Mouse (Mus musculus) heart, adult 11 months (tissue): ENCODE measurements at regions not wholly inside any gene's neighbourhood (a gene's known extent, or its start where the extent isn't known, plus 50 kb on each side); places are given as distances from the start of the nearest gene placed in this dataset.
"Not testable (repeated sequence)": the region's sequence is repeated elsewhere in the genome, so short reads cannot be mapped to it uniquely, and the experiment has no call there.

Experiments used
- DNase-seq: peaks from one replicate; pipeline ENCODE4 v3.0.0; 2022

GRCm38 (mm10) chr6:62889194-62889593 is 366.5 kb upstream of the Grid2 start:
- DNase-seq: no peak

GRCm38 (mm10) chr6:62912758-62913157 is 342.9 kb upstream of the Grid2 start:
- DNase-seq: no peak

GRCm38 (mm10) chr6:62917059-62917458 is 338.6 kb upstream of the Grid2 start:
- not testable (repeated sequence) for DNase-seq

- DNase-seq: no peak
These were observed 337.7 kb upstream of the Grid2 start for GRCm38 (mm10) chr6:62917956-62918355.

- DNase-seq: peak; percentile 85
These were observed 336.6 kb upstream of the Grid2 start for GRCm38 (mm10) chr6:62919092-62919491.
